Mouse (Mus musculus) megakaryocyte, embryonic 14.5 days (primary cell): ENCODE measurements around the gene Ptprf. TPM values are rescaled to one million over a fixed set of nuclear protein-coding genes. Genes with fewer than 3 reads are reported as not detected.

ENCODE experiments used
- H3K27me3 ChIP-seq: replicated peaks from 2 replicates; pipeline ENCODE3; 2012; ENCODE audit warnings: inconsistent platforms
- H3K36me3 ChIP-seq: replicated peaks from 2 replicates; pipeline ENCODE3; 2012; ENCODE audit warnings: low read length, inconsistent platforms, mixed read lengths
- H3K4me1 ChIP-seq: 2 replicates; pipeline ENCODE4 v1.6.1; 2012; ENCODE audit warnings: inconsistent platforms
- H3K4me3 ChIP-seq: replicated peaks from 2 replicates; pipeline ENCODE3; 2012; ENCODE audit warnings: moderate library complexity, mild to moderate bottlenecking, inconsistent platforms
- H3K9me3 ChIP-seq: 2 replicates; pipeline ENCODE4 v1.6.1; 2012; ENCODE audit warnings: inconsistent platforms
- FLI1 ChIP-seq: IDR thresholded peaks from 2 replicates; pipeline ENCODE4 v1.6.1; 2012; ENCODE audit warnings: low read length, inconsistent platforms, mixed read lengths
- GATA1 ChIP-seq: IDR thresholded peaks from 3 replicates; pipeline ENCODE4 v1.6.1; 2012; ENCODE audit warnings: mixed read lengths, low read length, inconsistent platforms, borderline replicate concordance
- polyA plus RNA-seq: library from polyadenylated mRNA; stranded (reverse); fragments of >175 nt; gene quantifications from 2 replicates; pipeline ENCODE4 v1.2.3, GENCODE M21; 2012; ENCODE audit warnings: low replicate concordance; ENCODE audit not compliant: insufficient read depth

The Ptprf gene
- polyA plus RNA-seq, 1 experiment = 0.41 TPM

DNA sequence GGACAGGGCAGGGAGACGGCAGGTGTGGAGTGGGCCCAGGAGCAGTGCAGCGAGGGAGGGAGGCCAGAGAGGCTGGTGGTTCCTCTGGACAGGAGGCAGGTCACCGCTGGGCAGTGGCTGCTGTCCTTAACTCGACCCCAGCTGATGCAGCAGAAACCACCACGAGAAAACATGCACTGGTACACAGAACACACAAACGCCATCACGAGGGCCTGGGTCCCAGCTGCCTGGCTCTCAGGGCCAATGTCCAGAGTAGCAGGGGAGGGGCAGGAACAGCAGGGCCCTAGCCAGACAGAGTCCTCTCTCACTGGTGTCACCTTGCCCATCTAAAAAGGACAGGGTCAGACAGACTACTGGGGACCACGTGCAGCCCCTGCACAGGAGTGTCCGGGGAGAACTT lies 70.4 kb downstream of the Ptprf start:
- no peaks in the 10 kb centered on the region for H3K9me3 ChIP-seq
- H3K4me3 ChIP-seq = peak overlapping the region; percentile 12
- H3K27me3 ChIP-seq = peaks cover 68% of the 10 kb centered on the region
- TF ChIP-seq FLI1 (no peak), GATA1 (no peak)
- H3K4me1 ChIP-seq = peaks cover 12% of the 10 kb centered on the region; the same call in 1 of the 2 replicates
- no peaks in the 10 kb centered on the region for H3K36me3 ChIP-seq

GRCm38 (mm10) chr4:118219487-118219886 lies 71.7 kb downstream of the Ptprf start:
- Histone ChIP-seq H3K27me3 (peaks cover 67% of the 10 kb centered on the region), H3K9me3 (no peaks in the 10 kb centered on the region), H3K4me1 (peaks cover 12% of the 10 kb centered on the region; the same call in 1 of the 2 replicates), H3K4me3 (no peak overlapping the region), H3K36me3 (no peaks in the 10 kb centered on the region)
- no peak for TF ChIP-seq FLI1

DNA sequence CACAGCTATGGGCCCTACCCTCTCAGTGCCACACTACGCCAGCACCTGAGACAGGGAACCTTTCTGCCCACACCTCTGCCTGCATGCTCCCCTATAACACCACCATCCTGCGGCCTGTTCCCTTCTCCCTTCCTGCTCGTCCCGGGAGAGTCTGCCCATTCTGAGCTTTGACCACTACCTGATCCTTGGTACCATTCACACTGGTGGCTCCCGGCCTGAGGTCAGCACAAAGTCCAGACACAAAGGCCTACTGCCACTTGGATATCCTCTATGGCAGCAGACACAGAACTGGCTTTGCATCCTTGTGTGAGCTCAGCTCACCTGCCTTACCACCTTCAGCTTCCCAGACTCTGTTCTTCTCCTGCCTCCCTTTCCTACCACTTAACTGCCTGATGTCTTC lies 72.7 kb downstream of the Ptprf start:
- Histone ChIP-seq H3K4me1 (peaks cover 12% of the 10 kb centered on the region; the same call in 1 of the 2 replicates), H3K27me3 (peaks cover 71% of the 10 kb centered on the region), H3K4me3 (no peak overlapping the region), H3K36me3 (no peaks in the 10 kb centered on the region), H3K9me3 (no peaks in the 10 kb centered on the region)
- TF ChIP-seq GATA1 (no peak), FLI1 (no peak)

- Histone ChIP-seq H3K36me3 (no peaks in the 10 kb centered on the region), H3K9me3 (no peaks in the 10 kb centered on the region), H3K4me3 (peak overlapping the region; percentile 31), H3K27me3 (peaks cover 77% of the 10 kb centered on the region), H3K4me1 (peaks cover 12% of the 10 kb centered on the region; the same call in 1 of the 2 replicates)
- TF ChIP-seq FLI1 = no peak
- no peak for TF ChIP-seq GATA1
Observed at GRCm38 (mm10) chr4:118216726-118217595, 74.2 kb downstream of the Ptprf start.

DNA sequence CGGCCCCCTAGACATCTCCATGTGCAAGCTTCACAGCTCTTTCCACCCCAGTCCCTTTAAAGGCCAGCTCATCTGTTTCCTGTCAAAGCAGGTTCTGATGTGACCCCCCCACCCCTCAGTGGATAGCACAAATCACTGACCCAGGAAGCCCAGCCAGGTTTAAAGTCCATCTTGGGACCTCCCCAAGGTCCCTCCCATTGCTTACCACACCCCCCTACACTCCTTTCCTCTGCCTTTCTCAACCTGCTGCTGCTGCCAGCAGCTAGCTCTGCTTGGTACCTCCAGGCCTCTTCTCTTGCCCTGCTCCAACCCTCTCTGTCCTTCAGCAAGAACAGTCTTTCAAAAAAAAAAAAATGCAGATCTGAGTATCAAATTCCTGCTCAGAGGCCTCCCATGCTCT lies 76.3 kb downstream of the Ptprf start:
- Histone ChIP-seq H3K4me3 (no peak overlapping the region), H3K9me3 (no peaks in the 10 kb centered on the region), H3K4me1 (no peaks in the 10 kb centered on the region), H3K36me3 (no peaks in the 10 kb centered on the region), H3K27me3 (peaks cover 77% of the 10 kb centered on the region)
- TF ChIP-seq FLI1 (no peak), GATA1 (no peak)

- H3K4me1 ChIP-seq = no peaks in the 10 kb centered on the region
- H3K36me3 ChIP-seq = no peaks in the 10 kb centered on the region
- no peaks in the 10 kb centered on the region for H3K9me3 ChIP-seq
- TF ChIP-seq FLI1 = no peak
- no peak for TF ChIP-seq GATA1
- H3K27me3 ChIP-seq = peaks cover 45% of the 10 kb centered on the region
- H3K4me3 ChIP-seq = no peak overlapping the region
Observed at GRCm38 (mm10) chr4:118206918-118207640, 84.1 kb downstream of the Ptprf start.

GRCm38 (mm10) chr4:118205906-118206305 lies 85.3 kb downstream of the Ptprf start:
- H3K36me3 ChIP-seq = no peaks in the 10 kb centered on the region
- H3K4me1 ChIP-seq = no peaks in the 10 kb centered on the region
- no peak for TF ChIP-seq GATA1
- no peak for TF ChIP-seq FLI1
- no peaks in the 10 kb centered on the region for H3K9me3 ChIP-seq
- peaks cover 38% of the 10 kb centered on the region for H3K27me3 ChIP-seq
- peak overlapping the region; percentile 28 for H3K4me3 ChIP-seq

- Histone ChIP-seq H3K27me3 (peaks cover 14% of the 10 kb centered on the region), H3K4me1 (no peaks in the 10 kb centered on the region), H3K9me3 (peaks cover 4% of the 10 kb centered on the region; the same call in 1 of the 2 replicates), H3K36me3 (no peaks in the 10 kb centered on the region), H3K4me3 (no peak overlapping the region)
- TF ChIP-seq GATA1 (no peak), FLI1 (no peak)
Observed at GRCm38 (mm10) chr4:118199093-118199492, 92.1 kb downstream of the Ptprf start.

DNA sequence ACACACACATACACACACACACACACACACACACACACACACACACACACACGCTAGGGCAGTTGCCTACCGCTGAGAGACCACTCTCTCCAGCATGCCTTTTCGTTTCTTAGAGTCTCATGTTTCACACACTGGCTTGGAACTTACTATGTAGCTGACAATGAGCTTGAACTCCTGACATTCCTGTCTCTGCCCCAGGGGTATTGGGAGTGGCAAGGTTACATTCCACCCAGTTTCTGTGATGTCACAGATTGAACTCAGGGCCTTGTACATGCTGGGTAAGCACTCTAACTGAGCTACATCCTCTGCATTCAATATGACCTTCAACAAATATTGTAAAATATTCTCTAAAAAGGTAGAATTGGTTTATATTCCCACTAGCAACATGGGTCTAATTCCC lies 92.6 kb downstream of the Ptprf start:
- Histone ChIP-seq H3K9me3 (peaks cover 4% of the 10 kb centered on the region; the same call in 1 of the 2 replicates), H3K4me1 (no peaks in the 10 kb centered on the region), H3K27me3 (peaks cover 12% of the 10 kb centered on the region), H3K36me3 (no peaks in the 10 kb centered on the region), H3K4me3 (no peak overlapping the region)
- TF ChIP-seq FLI1 (no peak), GATA1 (no peak)

DNA sequence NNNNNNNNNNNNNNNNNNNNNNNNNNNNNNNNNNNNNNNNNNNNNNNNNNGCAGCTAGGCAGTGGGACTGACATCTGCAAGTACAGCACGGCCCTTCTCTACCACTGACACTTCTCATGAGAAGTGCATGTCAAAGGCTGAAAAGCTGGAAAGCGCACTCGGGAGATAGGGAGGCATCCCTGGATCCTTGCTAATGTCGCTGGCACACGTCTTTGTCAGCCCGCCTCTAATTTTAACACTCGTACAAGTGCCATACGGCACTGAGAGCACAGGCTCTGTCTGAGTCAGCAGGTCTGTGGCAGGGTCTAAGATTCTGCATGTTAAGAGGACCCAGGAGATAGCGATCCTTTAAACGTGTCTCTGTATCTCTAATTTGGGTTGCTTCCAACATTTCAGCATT lies 95.0 kb downstream of the Ptprf start:
- no peak for TF ChIP-seq GATA1
- no peak for TF ChIP-seq FLI1
- Histone ChIP-seq H3K4me3 (no peak overlapping the region), H3K9me3 (peaks cover 4% of the 10 kb centered on the region; the same call in 1 of the 2 replicates), H3K36me3 (no peaks in the 10 kb centered on the region), H3K4me1 (no peaks in the 10 kb centered on the region), H3K27me3 (peaks cover 24% of the 10 kb centered on the region)
